Mouse (Mus musculus): ENCODE results near the gene Lhfpl2.

DNA sequence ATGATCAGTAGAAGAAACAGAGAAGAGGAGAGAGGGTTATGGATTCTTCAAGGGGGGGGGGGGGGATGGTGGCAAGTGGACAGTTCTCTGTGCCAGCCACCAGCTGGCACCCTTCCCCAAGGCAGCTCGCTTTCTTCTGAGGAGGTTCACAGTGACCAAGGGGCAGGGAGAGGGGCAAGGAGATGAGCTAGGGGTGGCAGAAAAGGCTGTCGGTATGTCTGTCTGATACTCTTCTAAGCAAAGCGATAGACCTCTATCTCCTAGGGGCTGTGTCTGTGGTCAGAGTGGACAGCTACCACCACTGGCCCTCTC lies 12.7 kb downstream of the Lhfpl2 start:
- TF ChIP-seq CTCF (conservative IDR thresholded peaks at IDR 0.05 in 1 of 2, IDR thresholded peaks at IDR 0.05 in 1 of 2; ENCODE audit: low read depth in 2 of 2, low read length in 2 of 2) (peak in 1 of 2 experiments; percentile 27; a peak in 2 of 4 replicates), MAX (IDR thresholded peaks at IDR 0.05; ENCODE audit: low read length) (no peak), MAFK (IDR thresholded peaks at IDR 0.05; ENCODE audit: insufficient replicate concordance, low read length) (no peak), USF1 (IDR thresholded peaks at IDR 0.05; ENCODE audit: low read depth, low read length) (no peak), ZC3H11A (IDR thresholded peaks at IDR 0.05; ENCODE audit: low read depth, low read length) (no peak), POLR2A (IDR thresholded peaks at IDR 0.05; ENCODE audit: low read depth, low read length) (no peak)
